Mouse (Mus musculus): ENCODE measurements around the gene Smchd1.

Gene Smchd1

DNA sequence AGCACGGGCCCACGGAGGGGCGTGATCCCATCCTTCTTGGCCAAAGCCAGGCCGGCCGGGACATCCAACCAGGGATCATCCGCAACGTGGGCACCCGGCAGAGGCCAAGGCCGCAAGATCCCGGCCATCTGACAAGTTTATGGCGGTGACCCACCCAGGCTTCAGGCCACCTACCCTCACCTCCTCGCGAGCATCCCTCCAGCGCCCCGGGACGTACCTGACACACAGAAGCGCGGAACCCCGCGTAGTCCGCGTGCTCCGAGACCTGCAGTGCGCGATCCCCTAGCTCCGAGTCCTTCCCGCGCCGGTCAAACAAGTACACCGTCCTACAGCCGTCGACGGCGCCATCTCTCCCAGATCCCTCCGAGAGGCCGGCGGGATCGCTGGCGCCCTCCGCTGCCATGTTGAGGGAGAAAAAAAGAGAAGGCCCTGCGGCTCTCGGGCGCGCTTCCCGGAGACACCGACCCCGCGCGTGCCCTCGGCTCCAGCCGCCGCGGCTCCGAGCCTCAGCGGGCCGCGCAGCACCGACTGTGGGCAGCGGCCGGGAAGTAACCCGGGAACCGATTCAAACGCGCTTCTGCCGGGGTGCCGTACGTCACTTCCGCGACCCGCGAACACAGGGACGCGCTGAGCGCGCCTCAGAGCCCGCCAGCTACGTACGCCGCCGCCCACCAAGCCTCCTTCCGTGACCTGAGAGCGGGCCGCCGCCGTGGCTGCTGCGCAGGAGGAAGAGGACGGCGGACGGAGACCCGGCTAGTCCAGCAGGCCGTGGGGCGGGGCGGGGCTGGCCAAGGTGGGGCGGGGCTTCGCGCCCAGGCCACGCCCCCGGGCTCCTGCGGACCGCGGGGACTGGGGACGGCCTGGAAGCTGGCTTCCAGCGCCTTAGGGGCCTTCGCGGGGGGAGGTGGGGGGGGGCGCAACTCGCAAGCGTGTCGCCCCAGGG is at the start of gene Smchd1:
Smchd1 (minus strand) TSS at position 582 of the 943 bp plus-strand sequence.
- DNase-seq (ENCODE audit: low read depth) = peak; percentile 95

DNA sequence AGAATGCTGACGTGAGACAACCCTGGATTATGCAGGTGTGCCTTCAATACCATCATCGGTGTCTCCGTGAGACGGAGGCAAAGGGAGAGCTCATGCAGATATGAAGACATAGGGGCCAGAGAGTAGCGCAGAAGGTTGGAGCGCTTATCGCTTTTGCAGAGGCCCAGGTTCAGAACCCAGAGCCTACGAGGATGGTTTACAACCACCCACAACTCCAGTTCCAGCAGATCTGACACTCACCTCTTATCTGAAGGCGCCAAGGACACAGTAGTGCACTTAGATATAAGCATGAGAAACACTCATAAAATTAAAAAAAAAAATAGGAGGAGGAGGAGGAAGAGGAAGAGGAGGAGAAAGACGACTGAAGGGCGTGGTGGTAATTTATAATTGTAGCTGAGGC is 35.2 kb upstream of the Smchd1 start:
- no peak for DNase-seq (ENCODE audit: low read depth)

DNA sequence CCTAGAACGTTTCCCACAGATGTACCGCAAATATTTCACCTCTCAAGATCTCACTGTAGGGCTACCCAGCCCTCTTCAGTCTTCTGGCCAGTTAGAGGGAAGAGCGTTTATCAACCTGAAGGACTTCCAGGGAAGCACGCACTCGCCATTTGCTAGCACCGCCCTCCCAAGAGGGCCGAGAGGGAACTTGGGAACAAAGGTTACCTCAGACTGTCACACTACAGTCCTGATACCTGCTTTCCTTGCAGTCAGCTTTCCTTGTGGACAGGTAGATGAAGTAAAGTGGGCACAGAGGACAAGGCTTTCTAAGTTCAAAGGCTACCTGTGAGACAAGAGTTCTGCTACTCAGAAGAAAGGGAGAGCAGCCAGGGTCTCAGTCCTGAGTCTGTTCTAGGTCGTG is 31.7 kb upstream of the Smchd1 start:
- DNase-seq (ENCODE audit: low read depth) = no peak

DNA sequence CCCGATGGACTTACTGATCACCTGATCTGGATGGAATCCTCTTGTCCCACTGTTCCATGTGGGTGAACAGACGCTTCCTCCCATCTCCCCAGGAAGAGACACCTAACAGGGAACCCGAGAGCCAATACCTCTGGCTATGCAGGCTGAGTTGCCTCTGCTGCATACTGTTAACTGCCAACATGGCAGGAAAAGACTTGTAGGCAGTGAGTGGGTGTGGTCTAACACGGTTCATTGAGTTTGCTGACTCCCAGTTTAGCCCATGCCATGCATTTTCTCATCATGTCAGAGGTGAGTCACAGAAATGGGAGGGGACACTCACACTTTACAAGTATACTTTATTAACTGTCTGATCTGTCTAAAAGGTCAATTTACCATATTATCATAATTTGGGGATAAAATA is 20.6 kb upstream of the Smchd1 start:
- no peak for DNase-seq (ENCODE audit: low read depth)

DNA sequence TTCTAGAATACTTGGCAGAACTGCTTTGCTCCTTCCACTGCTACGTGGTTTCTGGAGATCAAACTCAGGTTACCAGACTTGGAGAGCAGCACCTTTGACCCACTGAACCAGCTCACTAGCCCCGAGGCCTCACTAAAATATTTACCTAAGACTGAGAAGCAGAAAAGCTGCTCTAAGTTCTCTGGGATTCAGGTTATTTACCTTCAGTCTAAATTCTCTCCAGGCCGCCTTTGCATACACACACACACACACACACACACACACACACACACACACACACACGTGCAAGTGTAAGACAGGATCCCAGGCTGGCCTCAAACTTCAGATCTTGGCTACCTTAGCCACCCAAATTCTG is 16.2 kb upstream of the Smchd1 start:
- no peak for DNase-seq (ENCODE audit: low read depth)

DNA sequence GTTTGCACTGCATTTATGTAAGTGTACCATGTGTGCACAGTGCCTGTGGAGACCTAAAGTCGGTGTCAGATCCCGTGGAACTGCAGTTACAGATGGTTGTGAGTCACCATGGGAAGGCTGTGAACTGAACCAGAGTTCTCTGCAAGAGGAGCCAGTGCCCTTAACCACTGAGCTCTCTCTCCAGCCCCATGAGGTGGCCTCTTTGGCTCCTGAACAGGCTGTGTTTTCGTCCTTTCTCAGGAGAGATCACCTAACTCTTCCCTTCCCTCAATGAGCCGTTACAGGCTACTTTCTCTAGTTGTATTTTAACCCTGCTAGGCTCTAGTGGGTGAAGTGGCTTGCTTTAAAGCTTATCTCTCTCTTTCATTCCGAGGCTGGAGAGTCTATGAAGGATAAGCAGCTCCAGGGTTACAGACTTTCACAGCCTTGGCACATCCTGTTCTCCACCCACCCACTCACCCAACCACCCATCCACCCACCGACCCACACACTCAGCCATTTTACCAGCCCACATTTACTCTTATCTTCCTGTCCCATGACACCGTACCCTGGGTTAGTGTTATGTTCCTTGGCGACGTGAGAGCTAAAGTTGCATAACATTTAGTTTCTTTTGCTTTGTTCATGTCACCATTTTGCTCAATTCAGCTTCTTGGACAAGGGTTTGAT is 15.7 kb upstream of the Smchd1 start:
- DNase-seq (ENCODE audit: low read depth) = peak; percentile 81

DNA sequence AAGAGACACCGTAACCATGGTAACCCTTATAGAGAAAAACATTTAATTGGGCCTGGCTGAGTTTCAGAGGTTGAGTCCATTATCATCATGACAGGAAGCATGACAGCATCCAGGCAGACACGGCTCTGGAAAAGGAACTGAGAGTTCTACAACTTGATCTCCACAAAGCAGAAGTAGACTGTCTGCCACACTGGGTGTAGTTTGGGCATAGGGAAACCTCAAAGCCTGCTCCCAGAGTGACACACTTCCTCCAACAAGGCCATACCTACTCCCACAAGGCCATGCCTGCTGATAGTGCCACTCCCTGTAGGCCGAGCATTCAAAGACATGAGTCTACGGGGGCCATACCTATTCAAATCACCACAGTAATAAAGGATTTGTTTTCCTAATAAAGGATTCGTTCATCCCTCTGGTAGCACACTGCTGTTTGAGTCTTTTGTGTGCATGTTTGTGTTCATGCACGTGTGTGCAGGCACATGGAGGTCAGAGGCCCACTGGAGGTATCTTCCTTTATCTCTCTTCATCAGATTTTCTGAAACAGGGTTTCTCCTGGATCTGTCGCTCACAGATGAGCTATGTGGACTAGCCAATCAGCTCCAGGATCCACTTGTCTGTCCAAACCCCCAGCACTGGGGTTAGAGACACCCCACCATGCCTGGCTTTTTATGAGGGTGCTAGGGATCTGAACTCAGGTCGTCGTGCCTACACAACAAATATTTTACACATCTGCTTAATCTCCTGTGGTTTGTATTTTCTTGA is 14.7 kb upstream of the Smchd1 start:
- no peak for DNase-seq (ENCODE audit: low read depth)

DNA sequence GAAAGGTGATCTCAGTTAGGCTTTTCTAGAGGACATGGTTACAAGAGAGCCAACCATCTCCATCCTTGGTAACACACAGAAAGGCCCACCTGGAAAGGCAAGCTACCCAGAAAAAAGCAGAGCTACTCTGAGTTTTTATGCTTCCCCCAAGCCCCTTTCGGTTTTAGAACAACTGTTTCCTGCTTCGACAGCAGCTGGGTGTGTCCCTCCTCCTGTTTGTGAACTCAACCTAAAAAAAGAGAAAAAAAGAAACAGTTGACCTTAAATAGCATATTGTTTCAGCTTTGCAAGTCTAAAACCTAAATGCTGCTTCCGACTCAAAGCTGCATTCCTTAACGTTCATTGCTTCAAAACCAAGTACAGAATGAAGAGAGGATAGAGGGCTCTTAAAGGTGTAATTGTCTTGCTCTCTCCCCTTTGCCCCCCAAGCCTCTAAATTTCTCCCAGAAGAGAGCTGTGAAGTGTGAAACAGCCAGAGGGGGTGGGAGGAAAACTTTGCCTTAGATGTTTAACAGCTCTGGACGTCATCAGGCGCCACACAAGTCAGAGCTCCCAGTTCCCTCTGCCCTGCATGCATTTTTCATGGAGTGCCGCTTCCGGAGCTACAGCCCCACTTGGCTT is 11.2 kb upstream of the Smchd1 start:
- DNase-seq (ENCODE audit: low read depth) = peak; percentile 91

DNA sequence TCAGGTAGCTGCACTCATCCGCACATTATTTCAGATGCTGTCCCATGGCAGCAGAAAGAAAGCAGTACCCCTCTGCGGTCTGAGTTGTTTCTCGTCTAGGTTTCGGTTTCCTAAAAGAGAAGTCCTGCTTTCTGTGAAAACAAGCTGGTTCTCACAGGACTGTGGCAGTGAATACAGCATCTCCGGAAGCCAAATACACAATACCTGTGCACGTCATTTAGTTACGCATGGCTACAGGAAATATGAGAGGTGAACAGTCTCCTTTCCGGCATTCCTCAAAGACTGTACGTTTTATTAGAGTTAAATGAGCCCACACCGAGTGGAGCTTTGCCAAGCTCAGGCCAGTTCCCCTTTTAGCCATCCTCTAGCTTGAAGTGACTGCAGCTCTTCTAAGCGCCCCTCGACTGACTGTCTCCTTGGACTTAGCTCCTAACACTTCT is 10.7 kb upstream of the Smchd1 start:
- peak; percentile 93 for DNase-seq (ENCODE audit: low read depth)

DNA sequence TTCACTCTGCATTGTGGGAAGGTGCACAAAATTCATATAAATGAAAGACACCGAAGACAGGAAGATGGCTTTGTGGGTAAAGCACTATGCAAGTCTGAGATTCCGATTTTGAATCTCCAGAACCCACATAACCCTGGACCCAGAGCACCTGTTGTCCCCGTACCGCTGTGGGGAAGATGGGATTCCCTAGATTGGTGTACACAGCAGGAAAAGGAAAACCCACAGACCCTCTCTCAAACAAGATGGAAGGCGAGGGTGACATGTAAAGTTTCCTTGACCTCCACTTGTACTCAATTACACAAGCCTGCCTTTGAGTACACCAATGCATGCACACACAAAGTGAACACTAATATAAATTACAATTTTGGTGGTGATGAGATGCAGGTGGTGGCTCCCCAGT is 9.6 kb upstream of the Smchd1 start:
- DNase-seq (ENCODE audit: low read depth) = peak; percentile 65

DNA sequence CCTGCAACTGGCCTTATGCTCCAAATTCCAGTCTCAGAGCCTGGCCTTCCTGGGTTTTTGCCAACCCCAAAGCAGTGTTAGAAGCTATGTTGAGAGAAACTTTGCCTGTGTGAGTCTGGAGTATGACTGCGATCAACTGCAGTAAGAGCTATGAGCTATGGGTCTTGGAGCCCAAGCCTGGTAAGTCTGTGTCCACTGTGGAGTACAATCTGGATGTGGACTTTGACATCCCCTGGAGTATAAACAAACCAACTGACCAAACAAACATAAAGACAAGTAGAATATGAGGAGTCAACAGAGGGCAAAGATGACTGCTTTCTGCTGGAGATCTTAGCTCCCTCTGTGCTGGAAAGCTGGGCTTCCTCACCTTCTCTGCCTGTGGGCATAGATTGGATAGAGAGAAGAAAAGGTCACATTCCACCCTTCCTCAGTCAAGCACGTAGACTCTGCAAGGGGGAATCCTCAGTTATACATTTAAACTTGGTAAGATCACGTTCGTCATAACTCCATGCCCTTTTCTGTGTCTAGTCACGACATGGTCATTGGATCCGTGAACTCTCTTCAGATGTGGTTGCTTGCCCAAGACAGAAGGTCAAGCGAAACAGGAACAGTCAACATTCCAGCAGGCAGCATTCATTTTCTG is 8.4 kb upstream of the Smchd1 start:
- no peak for DNase-seq (ENCODE audit: low read depth)

DNA sequence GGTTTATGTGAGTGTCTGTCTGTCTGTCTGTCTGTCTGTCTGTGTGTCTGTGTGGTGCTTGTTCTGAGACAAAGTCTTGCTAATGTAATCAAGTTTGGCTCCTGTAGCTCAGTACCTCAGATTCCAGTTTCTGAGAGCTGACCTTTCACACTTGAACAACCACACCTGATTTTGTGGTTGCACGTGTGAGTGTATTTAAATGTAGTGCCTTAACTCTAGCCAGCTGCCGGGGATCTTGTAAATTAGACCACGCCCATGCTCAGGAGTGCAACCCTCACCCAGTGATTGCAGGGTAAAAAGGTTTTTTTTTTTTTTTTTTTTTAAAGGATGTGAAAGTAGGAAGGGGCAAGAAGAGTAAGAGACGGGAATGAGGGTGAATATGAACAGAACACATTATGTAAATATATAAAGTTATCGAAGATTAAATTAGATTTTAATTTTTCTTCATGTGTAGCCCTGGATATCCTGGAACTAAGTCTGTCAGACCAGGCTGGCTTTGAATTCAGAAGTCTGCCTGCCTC is 4.3 kb upstream of the Smchd1 start:
- DNase-seq (ENCODE audit: low read depth) = peak; percentile 84

DNA sequence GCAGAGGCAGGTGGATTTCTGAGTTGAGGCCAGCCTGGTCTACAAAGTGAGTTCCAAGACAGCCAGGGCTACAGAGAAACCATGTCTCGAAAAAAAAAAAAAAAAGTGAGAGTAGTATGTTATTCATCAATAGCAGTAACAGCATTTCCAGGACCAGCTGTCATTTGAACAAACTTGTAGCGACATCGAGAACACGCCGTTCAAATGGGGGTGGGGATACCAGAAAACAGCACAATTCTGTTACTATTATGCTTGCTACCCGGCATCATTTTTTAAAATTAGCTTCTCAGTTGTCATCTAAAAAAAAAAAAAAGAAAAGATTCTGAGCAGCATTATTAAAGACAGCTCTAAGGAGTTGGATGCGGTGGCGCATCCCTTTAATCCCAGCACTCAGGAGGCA is 2.3 kb upstream of the Smchd1 start:
- no peak for DNase-seq (ENCODE audit: low read depth)

DNA sequence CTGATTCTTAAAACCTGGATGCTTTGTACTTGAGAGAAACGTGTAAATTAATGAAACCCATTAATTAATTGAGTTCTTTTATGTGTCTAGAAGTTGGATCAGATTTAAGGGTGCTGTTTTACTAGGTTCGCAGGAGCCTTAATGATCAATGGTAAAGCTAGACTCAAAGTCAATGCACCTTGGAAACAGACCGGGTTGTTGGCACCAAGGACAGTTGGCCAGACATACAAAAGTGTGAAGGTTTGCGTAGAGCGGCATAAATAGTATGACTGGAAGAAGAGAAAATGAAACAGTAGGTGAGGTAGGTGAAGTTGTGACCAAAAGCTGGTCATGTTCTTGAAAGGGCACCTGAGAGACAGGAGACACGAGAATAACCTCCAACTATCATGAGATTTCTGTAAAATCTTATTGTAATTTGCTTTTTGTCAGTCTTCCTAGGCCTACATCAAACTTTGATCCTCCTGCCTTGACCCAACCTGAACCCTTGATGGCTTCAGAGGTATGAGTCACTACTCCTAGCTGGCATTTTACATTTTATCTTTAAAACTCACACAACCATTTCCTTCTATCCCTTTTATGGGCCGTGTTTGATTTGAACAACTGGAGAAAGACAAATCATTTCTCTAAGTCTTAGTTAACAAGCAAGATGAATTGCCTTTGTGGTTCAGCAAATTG is 1.3 kb upstream of the Smchd1 start:
- DNase-seq (ENCODE audit: low read depth) = peak; percentile 54

DNA sequence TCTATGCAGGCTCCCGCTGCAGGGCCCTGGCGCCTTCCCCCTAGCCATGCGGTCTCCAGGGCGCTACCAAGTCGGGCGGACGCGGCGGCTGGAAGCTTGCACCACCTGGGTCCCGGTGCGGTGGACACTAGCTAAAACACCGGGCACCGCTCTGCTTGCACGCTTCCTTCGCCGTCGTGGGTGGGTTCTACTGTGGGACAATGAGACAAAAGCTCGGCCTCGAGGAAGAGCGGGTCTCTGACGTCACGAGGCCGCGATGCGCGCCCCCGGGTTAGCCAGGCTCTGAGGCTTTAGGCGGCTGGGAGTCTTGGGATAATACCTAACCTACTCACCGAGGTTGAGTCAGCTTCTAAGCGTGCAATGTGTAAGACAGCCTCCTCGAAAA is 554 bp upstream of the Smchd1 start:
- DNase-seq (ENCODE audit: low read depth) = peak; percentile 82

DNA sequence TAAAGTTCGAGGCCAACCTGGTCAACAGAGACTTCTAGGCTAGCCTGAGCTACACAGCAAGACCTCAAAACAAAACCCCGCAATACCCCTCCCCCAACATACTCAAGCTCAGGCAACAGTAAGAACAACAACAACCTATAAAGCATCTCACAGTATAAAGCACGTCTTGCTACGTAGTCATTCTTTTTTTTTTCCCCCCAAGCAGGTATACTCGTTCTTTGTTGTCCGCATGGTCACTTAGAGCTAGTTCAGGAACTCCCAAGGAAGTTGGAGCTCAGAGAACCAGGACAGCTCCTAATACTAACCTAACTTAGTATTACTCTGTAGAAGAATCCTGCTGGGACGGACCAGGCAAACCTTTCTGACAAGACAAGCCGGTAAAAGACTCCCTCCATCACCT is 1.0 kb downstream of the Smchd1 start:
- peak; percentile 72 for DNase-seq (ENCODE audit: low read depth)

DNA sequence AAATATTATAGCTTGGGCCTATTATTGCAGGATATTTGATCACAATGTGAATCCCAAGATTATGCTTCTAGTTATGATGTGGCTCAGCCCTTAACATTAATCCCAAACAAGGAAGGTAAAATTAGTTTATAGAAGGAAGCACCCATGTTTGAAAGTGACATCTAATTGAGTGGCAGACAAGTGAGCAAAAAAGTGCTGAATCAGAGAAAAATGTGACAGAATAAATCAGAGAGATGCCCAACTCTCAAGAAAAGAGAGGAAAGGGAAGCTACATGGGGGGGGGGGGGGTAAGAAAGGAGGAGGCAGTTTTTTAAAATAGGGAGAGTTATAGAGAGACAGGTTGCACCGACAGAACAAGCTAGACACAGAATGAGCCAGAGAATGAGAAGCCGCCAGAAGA is 3.9 kb downstream of the Smchd1 start:
- DNase-seq (ENCODE audit: low read depth) = no peak

DNA sequence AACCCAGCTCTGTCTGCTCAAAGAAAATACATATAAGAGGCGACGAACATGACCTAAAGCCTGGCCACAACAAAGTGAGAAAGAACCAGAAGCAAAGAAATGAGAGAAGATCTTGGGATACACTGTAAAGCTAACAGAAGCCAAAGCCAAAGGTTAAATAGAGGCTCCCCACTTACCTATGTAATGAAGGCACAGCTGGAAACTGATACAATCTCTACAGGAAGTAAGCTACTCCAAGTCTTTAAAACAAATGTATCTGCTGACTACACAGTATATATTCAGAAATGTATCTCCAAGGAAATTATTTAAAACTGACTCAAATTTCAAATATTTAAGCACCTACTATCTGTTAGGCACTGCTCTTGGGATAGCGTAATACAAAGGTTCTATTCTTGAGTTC is 14.8 kb downstream of the Smchd1 start:
- no peak for DNase-seq (ENCODE audit: low read depth)

DNA sequence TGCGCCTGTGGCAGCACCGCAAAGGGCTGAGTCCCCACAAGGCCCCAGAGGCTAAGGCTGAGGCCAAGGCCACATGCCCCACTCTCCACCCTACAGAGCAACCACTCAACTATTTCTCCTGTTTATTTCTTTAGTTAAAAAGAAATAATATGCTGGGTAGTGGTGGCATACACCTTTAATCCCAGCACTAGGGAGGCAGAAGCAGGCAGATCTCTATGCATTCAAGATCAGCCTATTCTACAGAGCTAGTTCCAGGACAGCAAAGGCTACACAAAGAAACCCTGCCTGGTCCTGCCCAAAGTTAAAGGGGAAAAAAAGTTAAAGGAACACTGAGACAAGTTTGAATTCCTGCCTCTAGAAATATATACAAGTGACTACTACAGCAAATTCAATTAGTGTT is 15.3 kb downstream of the Smchd1 start, which contains the start of gene Gm4707:
Gm4707 (minus strand) TSS at position 101 of the 400 bp plus-strand sequence.
- no peak for DNase-seq (ENCODE audit: low read depth)

DNA sequence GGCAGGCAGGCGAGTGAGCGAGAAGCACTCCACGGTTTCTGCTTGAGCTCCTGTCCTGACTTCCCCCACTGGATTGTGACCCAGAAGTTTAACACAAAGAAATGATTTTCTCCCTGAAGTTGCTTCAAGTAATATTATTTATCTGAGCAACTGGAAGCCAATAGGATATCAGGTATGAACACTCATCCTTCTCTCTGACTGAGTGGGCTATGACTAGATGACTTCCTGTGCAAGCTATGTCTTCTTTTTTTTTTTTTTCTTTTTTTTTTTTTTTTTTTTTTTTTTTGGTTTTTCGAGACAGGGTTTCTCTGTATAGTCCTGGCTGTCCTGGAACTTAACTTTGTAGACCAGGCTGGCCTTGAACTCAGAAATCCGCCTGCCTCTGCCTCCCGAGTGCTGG is 17.8 kb downstream of the Smchd1 start:
- DNase-seq (ENCODE audit: low read depth) = peak; percentile 18

DNA sequence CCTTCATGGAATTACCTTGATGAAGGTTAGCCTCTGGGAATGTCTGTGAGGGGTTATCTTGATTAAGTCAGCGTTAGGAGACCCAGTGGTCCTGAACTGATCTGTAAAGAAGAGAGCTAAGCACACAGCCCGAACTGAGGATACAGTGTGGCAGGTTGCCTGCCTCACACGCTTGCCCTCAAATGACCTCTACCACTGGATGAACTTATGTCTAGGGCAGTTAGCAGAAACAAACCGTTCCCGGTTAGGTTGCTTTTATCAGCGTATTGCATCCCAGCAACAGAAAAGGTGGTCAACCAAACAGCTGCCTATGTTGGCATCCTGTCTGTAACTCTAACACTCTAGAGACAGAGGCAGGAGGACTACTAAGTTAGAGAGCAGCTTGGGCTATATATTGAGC is 30.0 kb downstream of the Smchd1 start:
- no peak for DNase-seq (ENCODE audit: low read depth)
